Mouse (Mus musculus) brain, embryonic 14.5 days (tissue): ENCODE measurements around the gene Cdkn2a.

Experiments
- CTCF ChIP-seq: fragments of 200-500 bp; IDR thresholded peaks from 2 replicates; pipeline ENCODE4 v1.5.1; 2012; ENCODE audit warnings: inconsistent platforms, mild to moderate bottlenecking, moderate library complexity, borderline replicate concordance; ENCODE audit not compliant: insufficient read depth, insufficient read length; ENCODE audit errors: extremely low read depth
- POLR2A ChIP-seq: fragments of 200-500 bp; IDR thresholded peaks from 2 replicates; pipeline ENCODE4 v1.6.1; 2012; ENCODE audit warnings: mild to moderate bottlenecking, inconsistent platforms, borderline replicate concordance; ENCODE audit not compliant: poor library complexity, insufficient read depth, insufficient read length, severe bottlenecking; ENCODE audit errors: extremely low read depth

GRCm38 (mm10) chr4:89257768-89258167, 36.7 kb downstream of the Cdkn2a start:
- no peak for TF ChIP-seq POLR2A
- TF ChIP-seq CTCF = no peak
